Mouse (Mus musculus) heart, embryonic 11.5 days (tissue): Measurements from ENCODE around the gene Atic. TPM values are rescaled to one million over a fixed set of nuclear protein-coding genes. Genes with fewer than 3 reads are reported as not detected.

Experiments used
- ATAC-seq: fragments of 200-750 bp; cut with Nextera tagmentation; replicated peaks from 2 replicates; pipeline ENCODE4 v1.8.0; 2017; ENCODE audit warnings: moderate library complexity; ENCODE audit not compliant: insufficient number of reproducible peaks, low FRiP score, low TSS enrichment
- H3K27ac ChIP-seq: fragments of 300-500 bp; sonication (generic); 2 replicates; pipeline ENCODE4 v1.5.1; 2014; ENCODE audit warnings: mild to moderate bottlenecking, low read depth, low read length
- H3K27me3 ChIP-seq: fragments of 300-500 bp; sonication (generic); 2 replicates; pipeline ENCODE4 v1.6.1; 2014; ENCODE audit warnings: mild to moderate bottlenecking, low read length, mixed read lengths; ENCODE audit not compliant: control insufficient read depth, insufficient read depth
- H3K36me3 ChIP-seq: fragments of 300-500 bp; sonication (generic); 2 replicates; pipeline ENCODE4 v1.6.1; 2014; ENCODE audit warnings: mild to moderate bottlenecking, low read length, moderate library complexity, mixed read lengths; ENCODE audit not compliant: control insufficient read depth, insufficient read depth
- H3K4me1 ChIP-seq: fragments of 300-500 bp; sonication (generic); 2 replicates; pipeline ENCODE4 v1.6.1; 2014; ENCODE audit warnings: low read length; ENCODE audit not compliant: control insufficient read depth, insufficient read depth
- H3K4me2 ChIP-seq: fragments of 300-500 bp; sonication (generic); 2 replicates; pipeline ENCODE4 v1.6.1; 2014; ENCODE audit warnings: mild to moderate bottlenecking, moderate library complexity
- H3K4me3 ChIP-seq: fragments of 300-500 bp; sonication (generic); 2 replicates; pipeline ENCODE4 v1.5.1; 2014; ENCODE audit warnings: low read depth, low read length
- H3K9ac ChIP-seq: fragments of 300-500 bp; sonication (generic); 2 replicates; pipeline ENCODE4 v1.6.1; 2014; ENCODE audit warnings: mild to moderate bottlenecking, low read depth, low read length, moderate library complexity
- H3K9me3 ChIP-seq: fragments of 300-500 bp; sonication (generic); replicated peaks from 2 replicates; pipeline ENCODE4 v1.6.1; 2016; ENCODE audit warnings: low read length; ENCODE audit not compliant: control insufficient read depth
- WGBS: fragments of 180-500 bp; shearing (Covaris S2); extraction: QIAGEN DNeasy Blood & Tissue Kit; methylation state at CpG from one replicate; pipeline ENCODE4 v1.1.7; 2014; ENCODE audit not compliant: insufficient replicate concordance; 5-methylcytosine and 5-hydroxymethylcytosine counted together
- polyA plus RNA-seq: library from polyadenylated mRNA; unstranded; fragments of >200 nt; fragmentation: Nextera tagmentation; extraction: Ambion mirVana; gene quantifications from 2 replicates; pipeline ENCODE4 v1.2.1, GENCODE M21; 2014

Atic gene
- polyA plus RNA-seq, 1 experiment from 2014 or later: 41.2 TPM

DNA sequence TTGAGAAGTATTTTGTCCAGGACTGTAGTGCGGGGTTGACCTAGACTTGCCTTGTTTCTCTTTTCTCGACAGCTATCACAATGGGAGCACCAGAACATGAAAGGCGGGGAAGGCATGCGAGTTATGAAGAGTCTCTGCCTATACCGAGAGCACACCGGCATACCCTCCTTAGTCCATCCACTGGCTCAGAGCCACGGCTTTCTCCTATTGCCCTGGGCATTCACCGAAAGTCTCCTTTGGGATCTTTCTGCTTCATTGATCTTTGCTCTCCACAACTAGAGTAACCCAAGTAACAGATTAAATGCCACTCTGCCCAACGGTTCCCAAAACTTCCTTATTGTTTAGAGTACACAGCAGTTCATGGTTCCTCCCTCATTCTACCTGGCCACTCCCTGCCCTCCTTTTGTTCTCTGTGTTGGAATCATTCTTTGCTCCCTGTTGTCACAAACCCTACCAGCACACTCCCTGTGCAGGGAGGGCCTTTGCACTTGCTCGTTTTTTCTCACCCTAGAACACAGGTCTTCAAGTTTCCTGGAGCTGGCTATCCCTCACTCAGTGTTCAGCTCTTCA, 6.2 kb upstream of the Atic start:
- ATAC-seq: no peak
- H3K4me3 ChIP-seq: no peak overlapping the region
- no peaks in the 10 kb centered on the region for H3K27me3 ChIP-seq
- no peaks in the 10 kb centered on the region for H3K36me3 ChIP-seq
- 0 out of 2 replicates have a peak, but pooled peaks cover 2% of the 10 kb centered on the region for H3K4me1 ChIP-seq
- H3K27ac ChIP-seq: no peak overlapping the region
- no peak overlapping the region for H3K4me2 ChIP-seq
- WGBS: 76% methylated on average over 10 of the region's 10 CpGs
- no peaks in the 10 kb centered on the region for H3K9me3 ChIP-seq
- no peak overlapping the region for H3K9ac ChIP-seq

DNA sequence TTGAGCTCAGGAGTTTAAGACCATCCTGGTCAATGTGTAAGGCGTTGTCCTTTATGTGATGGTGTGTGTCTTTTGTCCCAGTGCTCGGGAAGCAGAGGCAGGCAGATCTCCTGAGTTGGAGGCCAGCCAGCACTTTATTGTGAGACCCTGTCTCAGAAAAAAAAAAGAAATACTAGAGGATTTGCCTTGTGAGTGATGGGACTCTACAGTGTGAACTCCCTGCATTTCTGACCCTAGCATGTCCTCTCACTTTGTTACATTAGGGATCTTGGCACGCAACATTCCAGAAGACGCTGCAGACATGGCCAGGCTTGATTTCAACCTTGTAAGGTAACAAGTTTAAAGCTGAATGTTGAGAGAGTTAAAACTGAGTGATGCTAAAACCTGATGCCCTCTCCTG, 3.7 kb downstream of the Atic start:
- Histone ChIP-seq H3K4me2 (no peak overlapping the region), H3K36me3 (peaks cover 32% of the 10 kb centered on the region), H3K27ac (no peak overlapping the region), H3K4me1 (peaks cover 8% of the 10 kb centered on the region; the same call in 1 of the 2 replicates), H3K9ac (no peak overlapping the region), H3K9me3 (no peaks in the 10 kb centered on the region), H3K27me3 (no peaks in the 10 kb centered on the region), H3K4me3 (no peak overlapping the region)
- ATAC-seq: no peak
- WGBS: 91% methylated on average over 4 of the region's 4 CpGs

DNA sequence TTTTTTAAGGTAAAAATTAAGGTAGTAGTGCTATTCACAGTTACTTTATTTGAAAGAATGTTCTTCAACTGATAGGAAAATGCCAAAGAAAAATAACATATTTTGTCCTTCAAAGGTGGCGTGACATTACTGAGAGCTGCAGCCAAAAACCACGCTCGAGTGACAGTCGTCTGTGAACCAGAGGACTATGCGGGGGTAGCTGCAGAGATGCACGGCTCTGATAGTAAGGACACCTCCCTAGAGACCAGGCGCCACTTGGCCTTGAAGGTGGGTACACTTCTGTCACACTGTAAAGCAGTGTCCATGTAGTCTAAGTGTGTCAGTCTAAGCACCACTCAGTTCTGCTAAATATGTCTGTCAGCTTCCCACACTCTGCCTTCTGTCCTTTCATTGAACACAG, 7.3 kb downstream of the Atic start:
- H3K36me3 ChIP-seq: peaks cover 47% of the 10 kb centered on the region
- no peak overlapping the region for H3K27ac ChIP-seq
- 89% methylated on average over 7 of the region's 7 CpGs for WGBS
- no peak for ATAC-seq
- no peaks in the 10 kb centered on the region for H3K4me1 ChIP-seq
- no peak overlapping the region for H3K4me3 ChIP-seq
- H3K9ac ChIP-seq: no peak overlapping the region
- H3K4me2 ChIP-seq: no peak overlapping the region
- H3K9me3 ChIP-seq: no peaks in the 10 kb centered on the region
- no peaks in the 10 kb centered on the region for H3K27me3 ChIP-seq

DNA sequence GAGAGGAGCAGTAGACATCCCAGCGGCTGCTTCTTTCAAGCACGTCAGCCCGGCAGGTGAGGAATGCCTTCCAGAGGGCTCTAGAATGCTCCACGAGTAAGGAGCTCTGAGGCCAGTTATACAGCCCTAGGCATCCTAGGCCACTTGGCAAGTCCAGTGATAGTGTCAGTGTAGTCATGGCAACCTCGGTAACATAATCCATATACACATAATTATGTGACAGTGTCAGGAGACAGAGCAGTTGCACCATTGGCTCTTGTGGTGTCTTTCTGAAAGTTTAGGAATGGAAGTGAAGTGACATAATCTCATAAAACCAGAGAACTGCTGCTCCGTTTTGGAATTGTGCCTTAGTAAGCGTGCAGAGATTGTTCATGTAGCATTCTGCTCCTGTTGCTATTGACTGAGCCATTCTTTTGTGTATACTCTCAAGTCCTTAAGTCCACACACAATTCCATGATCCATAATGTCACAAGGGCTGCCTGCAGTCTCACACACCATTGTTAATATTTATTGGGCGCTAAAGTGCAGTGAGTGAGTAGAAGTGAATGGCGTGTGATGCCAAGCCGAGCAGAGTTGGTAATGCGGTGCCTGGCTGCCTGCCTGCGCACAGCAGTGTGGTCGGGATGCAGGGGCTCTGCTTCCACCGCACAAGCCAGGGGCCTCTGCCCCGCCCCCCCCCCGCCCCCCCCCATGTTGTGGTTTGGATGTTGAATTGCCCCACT, 11.1 kb downstream of the Atic start:
- H3K27me3 ChIP-seq: no peaks in the 10 kb centered on the region
- H3K9me3 ChIP-seq: no peaks in the 10 kb centered on the region
- H3K9ac ChIP-seq: no peak overlapping the region
- no peak overlapping the region for H3K4me3 ChIP-seq
- WGBS: 78% methylated on average over 16 of the region's 16 CpGs
- no peak overlapping the region for H3K27ac ChIP-seq
- H3K36me3 ChIP-seq: peaks cover 52% of the 10 kb centered on the region
- no peak for ATAC-seq
- no peaks in the 10 kb centered on the region for H3K4me1 ChIP-seq
- H3K4me2 ChIP-seq: no peak overlapping the region

DNA sequence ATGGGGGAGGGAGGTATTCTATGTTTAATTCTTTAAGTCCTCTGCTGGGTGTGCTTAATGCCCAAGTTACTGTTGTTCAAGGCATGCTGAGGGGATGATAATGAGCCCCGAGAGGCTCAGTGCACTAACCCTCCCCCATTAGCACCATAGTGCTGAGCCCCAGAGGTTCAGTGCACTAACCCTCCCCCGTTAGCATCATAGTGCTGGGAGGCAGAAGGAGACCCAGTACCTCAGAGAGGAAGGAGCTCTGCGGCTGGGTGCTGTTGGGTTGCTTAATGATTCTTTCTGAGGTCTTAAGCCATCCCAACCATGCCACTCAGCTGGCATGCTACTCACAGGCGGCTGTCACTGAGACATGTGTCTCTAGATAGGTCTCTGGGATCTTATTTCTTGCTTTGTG, 13.2 kb downstream of the Atic start:
- Histone ChIP-seq H3K9me3 (no peaks in the 10 kb centered on the region), H3K4me1 (no peaks in the 10 kb centered on the region), H3K9ac (no peak overlapping the region), H3K4me2 (no peak overlapping the region), H3K27me3 (no peaks in the 10 kb centered on the region), H3K36me3 (peaks cover 43% of the 10 kb centered on the region), H3K4me3 (no peak overlapping the region), H3K27ac (no peak overlapping the region)
- 81% methylated on average over 4 of the region's 4 CpGs for WGBS
- ATAC-seq: no peak

DNA sequence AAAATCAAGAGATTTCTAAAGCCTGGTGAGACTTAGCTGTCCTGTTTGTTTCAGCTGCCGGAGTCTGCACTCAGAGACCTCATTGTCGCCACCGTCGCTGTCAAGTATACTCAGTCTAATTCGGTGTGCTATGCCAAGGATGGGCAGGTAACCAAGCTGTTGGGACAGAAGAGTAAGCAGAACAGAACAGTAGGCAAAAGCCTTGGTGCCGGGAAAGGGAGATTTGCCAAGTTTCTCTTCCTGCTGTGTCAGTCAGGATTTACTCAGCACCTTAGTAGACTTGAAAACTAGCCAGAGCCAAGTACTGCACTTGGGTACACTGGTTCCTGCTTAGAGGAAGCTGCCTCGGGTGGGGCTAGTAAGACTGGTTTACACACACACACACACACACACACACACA, 19.0 kb downstream of the Atic start:
- no peaks in the 10 kb centered on the region for H3K9me3 ChIP-seq
- no peaks in the 10 kb centered on the region for H3K4me1 ChIP-seq
- H3K27ac ChIP-seq: no peak overlapping the region
- WGBS: 93% methylated on average over 7 of the region's 7 CpGs
- no peak overlapping the region for H3K4me3 ChIP-seq
- no peak overlapping the region for H3K4me2 ChIP-seq
- no peak overlapping the region for H3K9ac ChIP-seq
- peaks cover 51% of the 10 kb centered on the region for H3K36me3 ChIP-seq
- no peaks in the 10 kb centered on the region for H3K27me3 ChIP-seq
- no peak for ATAC-seq

DNA sequence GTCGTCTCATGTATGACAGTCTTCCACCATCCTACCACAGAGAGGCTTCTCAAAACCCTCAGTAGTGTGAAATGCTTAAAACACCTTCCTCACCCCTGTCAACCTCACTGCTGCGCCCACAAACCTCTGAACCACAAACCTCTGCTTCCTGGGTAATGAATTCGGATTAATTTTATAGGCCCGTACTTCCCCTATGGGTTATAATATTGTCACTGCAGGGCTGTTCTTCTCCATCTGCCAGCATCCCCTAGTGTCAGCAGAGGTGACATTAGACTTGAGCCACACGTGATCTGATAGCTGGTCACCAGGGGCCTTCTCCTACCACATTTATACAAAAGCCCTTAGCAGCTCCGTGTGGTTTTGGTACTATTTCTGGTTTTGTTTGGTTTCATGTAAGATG, 19.9 kb downstream of the Atic start:
- WGBS: 87% methylated on average over 6 of the region's 6 CpGs
- Histone ChIP-seq H3K9ac (no peak overlapping the region), H3K27me3 (no peaks in the 10 kb centered on the region), H3K27ac (no peak overlapping the region), H3K4me2 (no peak overlapping the region), H3K4me3 (no peak overlapping the region), H3K4me1 (no peaks in the 10 kb centered on the region), H3K9me3 (no peaks in the 10 kb centered on the region), H3K36me3 (peaks cover 44% of the 10 kb centered on the region)
- no peak for ATAC-seq

DNA sequence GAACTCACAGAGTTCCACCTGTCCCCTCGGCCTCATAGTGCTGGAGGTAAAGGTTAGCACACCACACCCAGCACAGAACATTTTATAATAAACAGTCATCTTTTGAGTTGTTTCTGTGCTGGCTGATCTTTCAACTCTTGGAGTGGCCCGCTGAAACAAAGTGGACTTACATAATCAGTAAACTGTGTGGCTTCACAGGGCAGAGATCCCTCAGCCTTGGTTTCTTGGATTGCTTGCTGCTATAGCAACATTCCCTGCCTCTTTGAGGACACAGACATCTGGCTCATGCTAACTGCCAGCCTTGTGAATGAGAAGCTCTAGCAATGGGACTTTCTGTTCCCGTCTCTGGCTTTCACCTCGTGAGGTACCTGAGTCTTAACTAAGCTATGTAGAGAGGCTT, 22.6 kb downstream of the Atic start:
- Histone ChIP-seq H3K36me3 (peaks cover 38% of the 10 kb centered on the region), H3K4me1 (no peaks in the 10 kb centered on the region), H3K27ac (no peak overlapping the region), H3K4me3 (no peak overlapping the region), H3K27me3 (no peaks in the 10 kb centered on the region), H3K9me3 (no peaks in the 10 kb centered on the region), H3K4me2 (no peak overlapping the region), H3K9ac (no peak overlapping the region)
- ATAC-seq: no peak
- 88% methylated on average over 4 of the region's 4 CpGs for WGBS

DNA sequence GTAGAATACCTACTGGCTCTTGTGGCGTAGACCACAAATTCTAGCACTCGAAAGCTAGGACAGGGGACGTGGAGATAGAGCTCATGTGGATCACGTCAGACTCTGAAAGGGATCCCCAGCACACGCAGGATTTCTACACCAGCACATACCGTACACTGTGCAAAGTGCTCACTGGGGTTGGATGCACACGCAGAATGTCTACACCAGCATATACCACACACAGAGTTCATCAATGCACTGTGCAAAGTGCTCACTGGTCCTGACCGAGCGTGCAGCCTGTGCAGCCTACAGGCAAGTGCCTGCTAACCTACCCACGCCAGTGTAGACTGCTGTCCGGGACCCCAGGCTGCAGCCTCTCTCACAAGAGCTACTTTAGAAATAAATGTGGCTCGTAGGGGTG, 23.5 kb downstream of the Atic start:
- Histone ChIP-seq H3K27ac (no peak overlapping the region), H3K4me2 (no peak overlapping the region), H3K4me1 (no peaks in the 10 kb centered on the region), H3K27me3 (no peaks in the 10 kb centered on the region), H3K9me3 (no peaks in the 10 kb centered on the region), H3K36me3 (peaks cover 38% of the 10 kb centered on the region), H3K9ac (no peak overlapping the region), H3K4me3 (no peak overlapping the region)
- ATAC-seq: no peak
- 92% methylated on average over 12 of the region's 12 CpGs for WGBS
